Mouse (Mus musculus) thymus, postnatal 36 days (tissue): ENCODE measurements around the gene Pebp1.

Experiments
- DNase-seq, 2 experiments: peaks; one replicate each; pipeline ENCODE4 v3.0.0; 2022; ENCODE audit warnings: mixed read lengths in 2 of 2

The Pebp1 gene

GRCm38 (mm10) chr5:117284682-117285081, 2.7 kb downstream of the Pebp1 start:
- no peak for DNase-seq

DNA sequence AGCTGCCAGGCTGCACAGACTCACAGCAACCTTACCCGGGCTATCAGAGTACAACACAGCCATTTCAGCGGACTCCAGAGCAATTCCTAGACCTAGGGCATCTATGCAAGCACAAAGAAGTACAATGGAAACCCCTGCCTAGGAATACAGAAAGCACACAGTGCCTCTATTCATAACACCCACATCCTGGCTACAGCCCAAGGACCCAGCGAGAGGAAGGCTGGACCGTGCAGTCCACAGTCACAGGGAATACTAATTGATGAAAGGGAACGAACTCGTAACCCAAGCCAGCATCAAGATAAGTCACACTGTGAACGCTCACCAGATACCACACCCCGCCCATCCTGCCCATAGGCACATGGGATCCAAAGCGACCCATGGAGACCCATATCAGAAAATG, 3.4 kb downstream of the Pebp1 start:
- DNase-seq: no peak

GRCm38 (mm10) chr5:117282360-117282759, 5.1 kb downstream of the Pebp1 start:
- no peak for DNase-seq

- no peak for DNase-seq
Observed at GRCm38 (mm10) chr5:117281536-117281935, 5.9 kb downstream of the Pebp1 start.

DNA sequence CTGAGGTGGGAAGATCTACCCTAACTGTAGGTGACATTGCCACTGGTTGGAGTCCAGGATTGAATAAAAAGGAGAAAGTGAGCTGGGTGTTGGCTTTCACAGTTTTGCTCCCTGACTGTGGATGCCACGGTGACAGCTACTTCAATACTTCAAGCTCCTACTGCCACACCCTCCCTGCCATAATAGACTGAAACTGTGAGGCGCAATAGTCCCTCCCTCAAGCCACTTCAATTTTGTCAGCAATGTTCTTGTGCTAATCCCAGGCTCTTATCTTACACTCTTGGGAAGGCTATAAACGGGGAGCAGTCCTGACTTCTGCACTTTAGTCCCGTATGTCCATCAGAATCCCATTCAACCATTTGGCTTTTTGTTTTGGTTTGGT, 7.8 kb downstream of the Pebp1 start:
- no peak for DNase-seq

DNA sequence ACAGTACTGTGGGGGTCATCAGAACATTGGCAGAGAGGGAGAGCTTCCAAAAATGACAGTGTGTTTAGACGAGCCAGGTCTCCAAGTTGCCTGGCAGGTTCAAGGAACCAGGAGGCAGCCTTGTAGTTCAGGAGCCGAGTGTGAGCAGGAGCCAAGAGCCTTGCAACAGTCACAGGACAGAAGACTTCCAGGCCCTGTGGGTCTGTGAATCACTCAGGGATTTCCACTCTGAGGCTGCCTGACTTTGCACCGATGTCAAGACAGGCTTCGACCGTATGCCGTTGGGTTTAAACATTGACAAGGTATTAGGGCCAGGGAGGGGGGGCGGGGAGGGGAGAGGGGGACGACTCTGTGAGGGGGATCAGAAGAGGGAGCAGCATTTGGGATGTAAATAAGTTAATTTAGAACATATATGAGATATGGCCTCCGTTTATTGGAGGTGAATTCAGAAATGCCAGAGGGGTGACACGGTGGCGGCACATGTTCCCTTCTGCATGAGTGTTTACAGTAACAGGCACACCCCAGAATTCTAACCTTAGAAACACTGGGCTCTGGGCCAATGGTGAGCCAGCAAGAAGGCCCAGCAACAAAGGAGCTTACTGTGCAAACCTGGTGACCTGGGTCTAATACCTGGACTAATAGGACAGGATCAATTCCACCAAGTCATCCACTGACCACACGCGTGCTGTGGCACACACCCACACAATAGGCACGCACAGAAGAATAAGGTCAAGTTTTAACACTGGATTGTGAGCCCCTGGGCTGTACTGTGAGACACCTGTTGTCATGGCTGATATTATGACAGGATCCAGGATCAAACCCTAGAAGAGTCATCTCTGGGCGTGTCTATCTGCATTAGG, 8.4 kb downstream of the Pebp1 start:
- DNase-seq: no peak

DNA sequence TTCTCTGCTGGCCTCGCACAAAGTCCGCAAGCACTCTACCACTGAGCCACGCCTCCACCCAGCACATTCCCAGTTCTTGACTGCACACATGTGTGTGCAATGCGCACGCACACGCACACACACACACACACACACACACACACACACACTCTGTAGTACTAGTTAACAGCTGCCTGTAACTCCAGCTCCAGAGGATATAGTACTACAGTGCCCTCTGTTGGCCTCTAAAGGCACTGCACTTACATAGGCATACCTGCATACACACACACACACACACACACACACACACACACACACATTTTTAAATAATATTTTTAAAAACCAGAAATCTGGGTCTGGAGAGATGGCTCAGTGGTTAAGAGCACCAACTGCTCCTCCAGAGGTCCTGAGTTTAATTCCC, 9.6 kb downstream of the Pebp1 start:
- no peak for DNase-seq

DNA sequence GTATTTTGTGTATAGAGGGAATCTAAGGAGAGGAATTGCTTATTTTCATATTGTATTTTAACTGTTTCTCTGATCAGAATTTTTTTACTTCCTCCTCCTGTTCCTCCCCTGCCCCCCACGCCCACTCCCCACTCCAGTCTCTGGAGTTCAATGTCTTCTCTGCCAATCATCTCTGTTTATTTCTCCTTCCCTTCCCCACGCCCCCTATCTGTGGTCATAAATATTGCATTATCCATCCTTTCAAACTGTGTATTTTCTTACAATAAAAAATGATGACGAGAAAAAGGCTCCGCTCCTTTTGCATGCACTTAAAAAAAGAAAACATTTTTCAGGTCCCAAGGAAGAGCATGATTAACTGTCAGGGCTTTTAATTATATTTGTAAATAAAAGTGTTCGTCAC, 12.6 kb downstream of the Pebp1 start:
- no peak for DNase-seq

DNA sequence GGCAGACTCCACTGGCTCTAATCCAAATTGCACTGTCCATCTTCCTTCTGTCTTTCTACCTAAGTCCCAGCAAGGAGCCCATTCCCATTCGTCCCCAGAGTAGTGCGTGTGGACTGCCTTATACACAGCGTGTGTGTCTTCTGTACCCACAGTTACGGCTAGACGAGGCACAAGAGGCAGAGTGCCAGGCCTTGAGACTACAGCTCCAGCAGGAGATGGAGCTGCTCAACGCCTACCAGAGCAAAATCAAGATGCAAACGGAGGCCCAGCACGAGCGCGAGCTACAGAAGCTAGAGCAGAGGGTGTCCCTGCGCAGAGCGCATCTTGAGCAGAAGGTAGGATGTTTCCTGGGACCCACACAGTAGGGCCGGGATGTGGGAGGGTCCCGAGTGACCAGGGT, 15.5 kb downstream of the Pebp1 start:
- no peak for DNase-seq

- DNase-seq: no peak
Observed at GRCm38 (mm10) chr5:117269395-117269794, 18.0 kb downstream of the Pebp1 start.

GRCm38 (mm10) chr5:117268749-117269148, 18.7 kb downstream of the Pebp1 start:
- DNase-seq: no peak

GRCm38 (mm10) chr5:117267913-117268312, 19.5 kb downstream of the Pebp1 start:
- no peak for DNase-seq

DNA sequence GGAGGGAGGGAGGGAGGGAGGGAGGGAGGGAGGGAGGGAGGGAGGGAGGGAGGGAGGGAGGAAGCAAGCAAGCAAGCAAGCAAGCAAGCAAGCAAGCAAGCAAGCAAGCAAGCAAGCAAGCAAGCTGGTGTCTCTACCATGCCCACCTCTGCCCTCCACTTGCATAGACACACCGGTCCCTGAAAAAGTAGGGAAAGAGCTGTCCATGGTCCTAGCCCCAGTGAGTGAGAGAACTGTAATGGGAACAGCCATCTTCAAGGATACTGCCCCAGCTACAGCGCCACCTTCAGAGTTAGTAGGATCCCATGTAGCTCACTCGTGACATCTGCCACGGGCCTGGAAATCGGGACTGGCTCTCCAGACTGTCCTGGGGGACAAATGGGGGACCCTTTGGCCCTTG, 22.7 kb downstream of the Pebp1 start:
- no peak for DNase-seq

DNA sequence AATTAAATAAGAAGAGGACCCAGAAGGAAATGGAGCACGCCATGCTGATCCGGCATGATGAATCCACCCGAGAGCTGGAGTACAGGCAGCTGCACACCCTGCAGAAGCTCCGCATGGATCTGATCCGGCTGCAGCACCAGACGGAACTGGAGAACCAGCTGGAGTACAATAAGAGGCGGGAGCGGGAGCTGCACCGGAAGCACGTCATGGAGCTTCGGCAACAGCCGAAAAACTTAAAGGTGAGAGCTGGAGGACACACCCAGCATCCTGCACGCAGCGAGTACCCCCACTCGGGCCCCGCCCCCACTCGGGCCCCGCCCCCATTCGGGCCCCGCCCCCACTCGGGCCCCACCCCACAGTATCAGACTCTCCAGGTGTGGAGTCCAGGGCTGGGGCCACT, 23.9 kb downstream of the Pebp1 start:
- DNase-seq: no peak

DNA sequence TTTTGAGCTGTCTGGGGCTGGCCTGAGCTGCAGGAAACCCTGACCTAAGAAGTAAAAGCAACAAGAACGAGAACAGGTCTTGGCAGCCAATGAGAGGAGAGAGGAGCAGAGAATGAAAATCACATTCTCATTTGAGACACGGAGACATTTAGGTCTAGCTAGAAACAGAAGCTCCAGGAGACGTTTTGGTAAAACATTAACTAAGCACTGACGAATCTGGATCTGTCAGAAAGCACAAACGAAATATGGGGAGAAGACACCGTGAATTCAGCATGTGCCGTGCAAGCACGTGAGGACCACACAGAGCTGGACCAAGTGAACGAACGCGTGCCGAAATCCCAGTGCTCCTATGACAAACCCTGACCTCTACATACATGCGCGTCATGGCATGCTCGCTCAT, 29.1 kb downstream of the Pebp1 start:
- DNase-seq: no peak

DNA sequence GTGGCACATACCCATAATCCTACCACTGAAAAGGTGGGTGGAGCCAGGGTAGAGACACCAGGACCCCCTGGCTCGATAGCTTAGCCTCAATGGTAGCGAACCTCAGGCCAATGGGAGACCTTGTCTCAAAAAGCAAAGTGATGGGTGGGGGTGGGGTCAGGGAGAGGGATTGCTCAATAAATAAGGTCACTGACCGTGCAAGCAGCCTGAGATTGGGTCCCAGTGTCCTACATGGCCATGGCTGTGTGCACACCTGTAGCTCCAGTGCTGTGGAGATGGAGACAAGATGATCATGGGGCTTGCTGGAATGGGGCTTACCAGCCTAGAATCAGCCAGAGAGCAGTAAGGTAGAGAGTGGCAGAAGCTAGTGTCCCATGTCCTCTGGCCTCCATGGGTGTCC, 35.7 kb downstream of the Pebp1 start:
- no peak for DNase-seq

GRCm38 (mm10) chr5:117250796-117251195, 36.6 kb downstream of the Pebp1 start:
- DNase-seq: no peak

DNA sequence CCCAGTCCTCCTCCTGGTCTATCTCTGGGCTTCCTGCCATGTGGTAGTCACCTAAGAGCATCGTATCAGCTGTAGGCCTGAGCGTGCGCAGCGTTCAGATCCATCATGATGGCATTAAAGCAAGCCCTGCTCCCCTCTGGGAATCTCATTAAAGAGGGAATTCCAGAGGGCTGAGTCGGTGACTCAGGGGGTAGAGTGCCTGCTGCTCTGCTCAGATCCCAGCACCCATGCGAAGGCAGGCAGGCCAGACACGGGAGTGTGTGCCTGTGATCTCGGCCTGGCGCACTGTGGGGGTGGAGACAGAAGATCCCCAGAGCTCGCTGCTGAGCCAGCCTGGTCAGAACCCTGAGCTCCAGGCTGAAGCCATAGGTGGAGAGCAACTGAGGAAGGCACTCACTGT, 39.1 kb downstream of the Pebp1 start:
- no peak for DNase-seq

DNA sequence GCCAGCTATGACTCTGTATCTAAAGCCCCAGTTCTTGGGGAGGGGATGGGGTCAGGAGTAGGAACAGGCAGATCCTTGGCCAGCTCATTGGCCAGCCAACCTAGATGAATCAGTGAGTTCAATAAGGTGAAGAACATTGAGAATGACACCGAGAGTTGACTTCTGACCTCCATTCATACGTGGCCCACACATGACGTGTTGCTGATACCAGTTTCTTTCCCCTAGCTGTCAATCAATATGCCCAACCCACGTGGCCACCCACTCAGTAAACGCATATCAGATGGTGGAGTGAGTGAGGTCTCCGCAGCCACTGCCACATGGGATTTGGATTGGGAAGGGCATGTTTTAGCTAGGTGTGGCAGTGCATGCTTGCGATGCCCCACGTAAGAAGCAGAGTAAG, 42.3 kb downstream of the Pebp1 start:
- no peak for DNase-seq

- DNase-seq: no peak
Observed at GRCm38 (mm10) chr5:117242671-117243478, 44.5 kb downstream of the Pebp1 start.

GRCm38 (mm10) chr5:117241935-117242531, 45.4 kb downstream of the Pebp1 start:
- no peak for DNase-seq

DNA sequence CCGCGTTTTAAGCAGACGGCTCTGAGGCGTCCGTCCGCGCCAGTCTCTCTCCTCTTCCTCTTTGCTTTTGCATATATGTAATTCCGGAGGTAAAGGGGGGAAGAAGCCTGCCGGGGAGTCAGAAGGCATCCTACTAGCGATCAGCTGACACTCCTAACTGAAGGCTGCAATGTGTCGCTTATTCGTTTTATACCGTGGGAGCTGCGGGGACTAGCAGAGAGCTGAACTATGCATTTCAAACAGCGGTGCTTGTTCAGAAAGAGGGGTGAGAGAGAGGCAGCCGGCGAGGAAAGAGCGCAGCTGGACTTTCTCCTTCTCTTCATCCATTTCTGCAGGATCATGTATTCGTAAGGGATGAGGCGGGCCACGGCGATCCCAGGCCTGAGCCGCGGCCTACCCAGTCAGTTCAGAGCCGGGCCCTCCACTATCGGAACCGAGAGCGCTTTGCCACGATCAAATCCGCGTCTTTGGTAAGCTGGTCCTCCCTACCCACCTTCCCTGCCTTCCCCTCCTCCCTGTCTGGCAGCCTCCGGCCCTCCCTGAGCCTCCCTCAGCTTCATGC, 46.6 kb downstream of the Pebp1 start:
- DNase-seq: no peak

DNA sequence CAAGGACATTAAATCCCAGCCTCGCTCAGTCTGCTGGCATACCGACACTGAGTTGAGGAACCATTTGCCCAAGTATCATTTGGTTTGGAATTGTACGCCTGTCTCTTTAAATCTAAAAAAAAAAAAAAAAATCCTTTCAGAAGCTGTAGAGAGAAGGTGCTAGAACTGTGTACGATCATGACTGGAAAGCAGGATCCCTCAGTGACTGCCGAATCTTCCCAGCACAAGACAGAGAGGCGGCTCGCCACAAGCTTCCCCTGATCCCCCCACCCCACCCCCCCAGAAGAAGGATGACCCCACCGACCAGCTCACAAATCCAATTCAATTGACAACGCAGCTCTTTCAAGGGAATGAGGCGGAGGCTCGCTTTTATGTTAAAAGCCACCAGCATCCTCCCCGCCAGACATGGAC, 47.1 kb downstream of the Pebp1 start:
- DNase-seq: no peak

DNA sequence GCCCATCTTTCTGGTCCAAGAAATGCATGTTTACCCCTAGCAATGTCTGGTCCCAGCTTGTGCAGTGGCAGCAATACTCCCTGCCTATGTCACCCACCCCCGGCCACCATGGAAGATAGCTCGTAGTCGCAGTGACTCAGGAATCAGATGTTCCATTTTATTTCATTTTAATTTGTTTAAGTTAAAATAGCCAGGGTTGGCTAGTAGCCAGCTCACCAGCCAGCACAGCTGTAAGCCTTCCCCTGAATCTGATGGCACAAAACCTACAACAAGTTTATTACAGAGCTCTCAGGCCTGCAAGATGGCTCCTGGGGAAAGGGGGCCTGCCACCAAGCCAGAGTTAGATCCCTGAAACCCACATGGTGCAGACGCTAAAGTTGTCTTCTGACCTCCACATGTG, 48.3 kb downstream of the Pebp1 start:
- no peak for DNase-seq
